Mouse (Mus musculus) neutrophil, adult 83 days (primary cell): ENCODE results near the gene Gpr171. TPM values are rescaled to one million over a fixed set of nuclear protein-coding genes. Genes with fewer than 3 reads are reported as not detected.

Source experiments
- total RNA-seq, 2 experiments: library from RNA; stranded (reverse); gene quantifications; one replicate each; pipeline ENCODE4 v1.2.4; 2023

Gpr171 gene
- 1 to 10 TPM; 1.1 to 1.7 TPM for total RNA-seq

DNA sequence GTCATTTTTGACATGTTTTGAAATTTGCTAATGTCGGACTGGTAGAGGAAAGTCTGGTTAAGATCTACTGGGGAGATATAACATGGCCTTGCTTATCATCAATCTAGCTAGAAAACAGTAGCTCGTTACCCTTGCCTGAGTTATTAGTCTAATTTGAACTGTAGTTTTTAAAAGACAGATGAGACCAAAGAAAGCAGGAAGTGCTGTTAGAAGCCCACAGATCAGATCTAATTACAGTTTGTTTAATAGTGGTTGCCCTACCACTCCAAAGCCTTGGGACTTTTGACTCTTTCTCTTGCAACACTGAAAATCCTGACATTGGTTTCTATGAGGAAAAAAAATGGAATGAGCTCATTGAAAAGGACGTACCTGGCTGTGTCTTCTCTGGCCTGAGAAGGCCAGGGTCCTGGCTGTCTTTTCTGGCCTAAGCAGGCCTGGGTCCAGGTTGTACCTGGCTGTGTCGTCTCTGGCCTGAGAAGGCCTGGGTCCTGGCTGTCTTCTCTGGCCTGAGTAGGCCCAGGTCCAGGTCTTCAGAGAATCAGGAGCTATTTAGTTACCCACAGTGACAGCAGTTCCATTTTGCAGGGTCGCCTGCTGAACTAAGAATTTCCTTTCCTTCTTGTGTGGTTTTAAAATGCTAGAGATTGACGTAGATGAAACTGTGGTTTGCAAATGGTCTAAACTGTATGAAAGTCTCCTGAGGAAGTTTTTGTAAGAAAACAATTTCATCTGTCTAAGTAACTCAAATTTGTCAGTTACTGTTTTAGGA, at the start of gene Gpr171:
Gpr171 (minus strand) TSS at position 604 of the 769 bp plus-strand sequence.

Other genes starting within 250 kb of the Gpr171 start
- gene Clrn1, start 216.5 kb downstream of the Gpr171 start, total RNA-seq, result not detected
- under 1 TPM; 0.82 to 0.92 TPM for gene Med12l, start 96.0 kb downstream of the Gpr171 start, total RNA-seq
- 1 to 10 TPM; 1.1 TPM for gene P2ry14, start 51.8 kb upstream of the Gpr171 start, total RNA-seq
- gene Gpr87, start 93.3 kb upstream of the Gpr171 start, total RNA-seq, result not detected
- 10 to 100 TPM; 10.5 to 14.1 TPM for gene P2ry13, start 109.1 kb upstream of the Gpr171 start, total RNA-seq
- 1 to 10 TPM; 2.1 to 3.3 TPM for gene P2ry12, start 161.1 kb upstream of the Gpr171 start, total RNA-seq
- not detected for gene Igsf10, start 242.6 kb upstream of the Gpr171 start, total RNA-seq